Mouse (Mus musculus) kidney, adult 11 months (tissue): Measurements from ENCODE around the gene Calu.
"Not testable (repeated sequence)": the region's sequence is repeated elsewhere in the genome, so short reads cannot be mapped to it uniquely, and the experiment has no call there.

Source experiments
- DNase-seq: peaks from one replicate; pipeline ENCODE4 v3.0.0; 2022

Gene Calu

GRCm38 (mm10) chr6:29347665-29348370, at the start of gene Calu:
Gene Calu (plus strand): TSS chr6:29348069.
- DNase-seq, result peak; percentile 99

- DNase-seq, result no peak
Observed at GRCm38 (mm10) chr6:29299112-29299511, 48.8 kb upstream of the Calu start.

- DNase-seq, result no peak
Observed at GRCm38 (mm10) chr6:29303251-29303650, 44.6 kb upstream of the Calu start.

- no peak for DNase-seq
Observed at GRCm38 (mm10) chr6:29303726-29304125, 44.1 kb upstream of the Calu start.

GRCm38 (mm10) chr6:29305462-29305861, 42.4 kb upstream of the Calu start:
- no peak for DNase-seq

- no peak for DNase-seq
Observed at GRCm38 (mm10) chr6:29308846-29309605, 38.8 kb upstream of the Calu start.

- no peak for DNase-seq
Observed at GRCm38 (mm10) chr6:29313690-29314202, 34.1 kb upstream of the Calu start.

- DNase-seq, result no peak
Observed at GRCm38 (mm10) chr6:29317286-29317685, 30.6 kb upstream of the Calu start.

- DNase-seq, result no peak
Observed at GRCm38 (mm10) chr6:29317941-29318340, 29.9 kb upstream of the Calu start.

GRCm38 (mm10) chr6:29318879-29319278, 29.0 kb upstream of the Calu start, which contains the start of gene Fam71f1:
Gene Fam71f1 (plus strand): TSS chr6:29319140.
- DNase-seq, result peak; percentile 15

GRCm38 (mm10) chr6:29321586-29321985, 26.3 kb upstream of the Calu start:
- DNase-seq, result no peak

GRCm38 (mm10) chr6:29322147-29322546, 25.7 kb upstream of the Calu start:
- DNase-seq, result no peak

GRCm38 (mm10) chr6:29322735-29323134, 25.1 kb upstream of the Calu start:
- DNase-seq, result no peak

- DNase-seq, result no peak
Observed at GRCm38 (mm10) chr6:29326961-29327360, 20.9 kb upstream of the Calu start.

- DNase-seq, result no peak
Observed at GRCm38 (mm10) chr6:29329514-29329913, 18.4 kb upstream of the Calu start.

GRCm38 (mm10) chr6:29346512-29346911, 1.4 kb upstream of the Calu start:
- not testable (repeated sequence) for DNase-seq

- DNase-seq, result no peak
Observed at GRCm38 (mm10) chr6:29347189-29347588, 680 bp upstream of the Calu start.

GRCm38 (mm10) chr6:29348371-29348724, 479 bp downstream of the Calu start:
- DNase-seq, result no peak

GRCm38 (mm10) chr6:29351613-29352012, 3.7 kb downstream of the Calu start:
- no peak for DNase-seq

GRCm38 (mm10) chr6:29352816-29353215, 4.9 kb downstream of the Calu start:
- no peak for DNase-seq

- no peak for DNase-seq
Observed at GRCm38 (mm10) chr6:29359386-29359785, 11.5 kb downstream of the Calu start.

- DNase-seq, result no peak
Observed at GRCm38 (mm10) chr6:29360211-29360610, 12.3 kb downstream of the Calu start.

GRCm38 (mm10) chr6:29362246-29363128, 14.6 kb downstream of the Calu start:
- no peak for DNase-seq
